Mouse (Mus musculus): Measurements from ENCODE around the gene Rflnb.

GRCm38 (mm10) chr11:76064411-76064810, 36.8 kb upstream of the Rflnb start:
- TF ChIP-seq MAFK (IDR thresholded peaks at IDR 0.05; ENCODE audit: insufficient read depth, low read depth, low read length) (no peak), CHD2 (IDR thresholded peaks at IDR 0.05; ENCODE audit: low read depth, low read length) (no peak), ZNF384 (IDR thresholded peaks at IDR 0.05; ENCODE audit: low read depth, low read length) (no peak), ZC3H11A (IDR thresholded peaks at IDR 0.05; ENCODE audit: borderline replicate concordance, low read depth, low read length) (no peak), HCFC1 (IDR thresholded peaks at IDR 0.05; ENCODE audit: borderline replicate concordance, insufficient read depth, low read length) (no peak)
